Mouse (Mus musculus) kidney, embryonic 15.5 days (tissue): ENCODE results near the gene Qprt. TPM values are rescaled to one million over a fixed set of nuclear protein-coding genes. Genes with fewer than 3 reads are reported as not detected.

ENCODE experiments used
- ATAC-seq: fragments of 200-750 bp; cut with Nextera tagmentation; replicated peaks from 2 replicates; pipeline ENCODE4 v1.8.0; 2017; ENCODE audit warnings: moderate TSS enrichment; ENCODE audit not compliant: low FRiP score
- H3K27ac ChIP-seq: fragments of 300-500 bp; sonication (generic); 2 replicates; pipeline ENCODE4 v1.5.1; 2015; ENCODE audit warnings: mild to moderate bottlenecking, inconsistent platforms
- H3K27me3 ChIP-seq: fragments of 300-500 bp; sonication (generic); 2 replicates; pipeline ENCODE4 v1.6.1; 2015; ENCODE audit warnings: inconsistent platforms
- H3K36me3 ChIP-seq: fragments of 300-500 bp; sonication (generic); 2 replicates; pipeline ENCODE4 v1.6.1; 2015; ENCODE audit warnings: inconsistent platforms
- H3K4me1 ChIP-seq: fragments of 300-500 bp; sonication (generic); 2 replicates; pipeline ENCODE4 v1.6.1; 2015; ENCODE audit warnings: inconsistent platforms
- H3K4me2 ChIP-seq: fragments of 300-500 bp; sonication (generic); 2 replicates; pipeline ENCODE4 v1.6.1; 2015; ENCODE audit warnings: moderate library complexity, mild to moderate bottlenecking, inconsistent platforms
- H3K4me3 ChIP-seq: fragments of 300-500 bp; sonication (generic); replicated peaks from 2 replicates; pipeline ENCODE4 v1.5.1; 2015; ENCODE audit warnings: mild to moderate bottlenecking, inconsistent platforms
- H3K9ac ChIP-seq: fragments of 300-500 bp; sonication (generic); 2 replicates; pipeline ENCODE4 v1.6.1; 2015; ENCODE audit warnings: mild to moderate bottlenecking, inconsistent platforms
- H3K9me3 ChIP-seq: fragments of 300-500 bp; sonication (generic); replicated peaks from 2 replicates; pipeline ENCODE4 v1.6.1; 2016; ENCODE audit warnings: inconsistent platforms
- WGBS: fragments of 180-500 bp; shearing (Covaris S2); methylation state at CpG from one replicate; pipeline ENCODE4 v1.1.7; 2015; ENCODE audit warnings: mixed read lengths; 5-methylcytosine and 5-hydroxymethylcytosine counted together
- polyA plus RNA-seq: library from polyadenylated mRNA; unstranded; fragments of >200 nt; fragmentation: Nextera tagmentation; extraction: Ambion mirVana; gene quantifications from 2 replicates; pipeline ENCODE4 v1.2.1, GENCODE M21; 2015

Qprt gene
- polyA plus RNA-seq, 1 experiment from 2014 or later = 19.0 TPM

DNA sequence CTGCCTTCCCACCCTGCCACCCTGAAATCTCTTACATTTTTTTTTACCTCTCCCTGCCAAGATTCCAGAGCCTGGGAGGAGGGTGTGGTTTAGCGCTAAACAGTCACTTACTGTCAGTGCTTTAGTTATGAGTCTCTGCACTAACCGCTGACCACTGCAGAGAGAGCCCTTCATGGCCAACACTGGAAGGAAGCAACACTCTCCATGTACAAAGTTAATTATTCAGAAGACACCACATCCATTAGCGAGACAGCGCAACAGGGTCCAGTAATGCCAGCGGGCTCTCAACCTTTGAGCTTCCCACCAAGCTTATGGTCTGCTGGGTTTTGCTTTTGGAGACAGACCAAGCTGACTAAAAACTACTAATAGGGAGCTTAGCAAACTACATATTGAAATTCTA is 45.8 kb downstream of the Qprt start:
- H3K4me1 ChIP-seq = peaks cover 19% of the 10 kb centered on the region
- peak overlapping the region; percentile 45; the same call in 1 of the 2 replicates for H3K27ac ChIP-seq
- H3K9me3 ChIP-seq = no peaks in the 10 kb centered on the region
- H3K27me3 ChIP-seq = no peaks in the 10 kb centered on the region
- WGBS = 88% methylated on average over 5 of the region's 5 CpGs
- ATAC-seq = peak; percentile 58
- H3K4me3 ChIP-seq = no peak overlapping the region
- H3K9ac ChIP-seq = no peak overlapping the region
- H3K36me3 ChIP-seq = no peaks in the 10 kb centered on the region
- no peak overlapping the region for H3K4me2 ChIP-seq

DNA sequence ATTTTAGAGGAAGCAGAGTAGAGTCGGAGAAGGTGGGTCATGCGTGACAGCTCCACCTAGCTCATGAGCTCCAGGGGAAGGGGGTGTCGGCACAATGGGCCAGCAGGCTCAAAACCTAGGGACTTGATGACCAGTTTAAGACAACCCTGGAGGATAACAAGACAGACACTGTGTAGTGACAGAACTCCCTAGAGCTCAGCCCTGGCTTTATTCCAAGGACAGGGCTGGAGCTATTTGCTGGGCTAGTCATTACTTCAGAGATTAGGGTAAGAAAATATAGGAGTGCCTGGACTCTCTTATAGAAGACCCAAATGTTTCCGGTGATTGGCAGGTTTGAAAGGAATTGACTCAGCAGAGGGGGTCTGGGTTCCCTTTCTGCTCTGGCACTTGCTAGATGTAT is 48.8 kb downstream of the Qprt start:
- Histone ChIP-seq H3K9ac (no peak overlapping the region), H3K4me1 (peaks cover 13% of the 10 kb centered on the region), H3K36me3 (no peaks in the 10 kb centered on the region), H3K4me2 (no peak overlapping the region), H3K27ac (no peak overlapping the region), H3K27me3 (no peaks in the 10 kb centered on the region), H3K9me3 (no peaks in the 10 kb centered on the region), H3K4me3 (no peak overlapping the region)
- no peak for ATAC-seq
- WGBS = 69% methylated on average over 4 of the region's 4 CpGs

DNA sequence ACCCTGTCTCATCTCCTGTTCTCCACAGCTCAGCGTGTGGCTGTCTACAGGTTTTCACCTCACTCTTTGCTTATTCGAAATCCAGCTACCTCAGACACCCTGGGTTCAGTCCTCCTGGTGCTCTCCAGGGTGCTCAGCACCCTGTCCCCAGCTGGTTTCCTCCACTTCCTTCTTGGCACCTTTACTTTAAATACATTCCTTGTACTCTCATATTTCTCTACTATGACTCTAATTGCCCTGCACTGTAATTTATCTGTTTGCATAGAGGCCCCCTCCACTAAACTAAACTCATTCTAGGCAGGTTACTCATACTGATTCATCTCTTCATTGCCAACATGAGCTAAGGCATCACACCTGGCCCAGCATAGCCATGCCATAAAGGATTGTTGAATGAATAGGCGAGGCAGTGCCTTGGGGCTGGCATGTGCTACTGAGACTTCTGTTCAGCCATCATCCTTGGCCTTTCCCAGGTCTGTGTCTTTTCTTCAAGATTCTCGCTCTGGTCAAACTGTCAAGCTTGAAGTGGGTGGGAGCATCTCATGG is 51.1 kb downstream of the Qprt start:
- 83% methylated on average over 4 of the region's 4 CpGs for WGBS
- Histone ChIP-seq H3K27me3 (no peaks in the 10 kb centered on the region), H3K4me2 (no peak overlapping the region), H3K4me1 (peaks cover 13% of the 10 kb centered on the region), H3K9me3 (no peaks in the 10 kb centered on the region), H3K36me3 (no peaks in the 10 kb centered on the region), H3K9ac (no peak overlapping the region), H3K4me3 (no peak overlapping the region), H3K27ac (no peak overlapping the region)
- no peak for ATAC-seq

DNA sequence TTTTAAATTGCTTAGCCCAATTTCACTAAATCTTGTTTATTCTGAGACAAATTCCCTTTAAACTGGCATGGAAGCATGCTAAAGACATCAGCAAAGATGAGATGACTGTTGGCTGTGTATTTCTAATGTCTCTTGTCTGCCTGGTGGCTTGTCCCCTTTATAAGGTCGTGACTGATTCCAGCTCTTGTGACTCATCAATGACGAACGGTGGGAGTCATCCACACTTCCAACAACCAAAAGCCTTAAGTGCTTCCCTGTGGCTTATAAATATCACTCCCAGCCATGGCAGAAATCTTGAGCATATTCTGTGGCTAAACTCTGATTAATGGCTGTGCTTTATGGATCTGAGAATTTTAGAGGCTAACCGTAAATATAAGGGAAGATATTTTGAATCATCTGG is 55.7 kb downstream of the Qprt start:
- WGBS = 75% methylated on average over 4 of the region's 4 CpGs
- Histone ChIP-seq H3K4me2 (no peak overlapping the region), H3K4me3 (no peak overlapping the region), H3K9me3 (no peaks in the 10 kb centered on the region), H3K4me1 (peaks cover 5% of the 10 kb centered on the region; the same call in 1 of the 2 replicates), H3K27me3 (no peaks in the 10 kb centered on the region), H3K9ac (no peak overlapping the region), H3K27ac (no peak overlapping the region), H3K36me3 (no peaks in the 10 kb centered on the region)
- ATAC-seq = no peak

DNA sequence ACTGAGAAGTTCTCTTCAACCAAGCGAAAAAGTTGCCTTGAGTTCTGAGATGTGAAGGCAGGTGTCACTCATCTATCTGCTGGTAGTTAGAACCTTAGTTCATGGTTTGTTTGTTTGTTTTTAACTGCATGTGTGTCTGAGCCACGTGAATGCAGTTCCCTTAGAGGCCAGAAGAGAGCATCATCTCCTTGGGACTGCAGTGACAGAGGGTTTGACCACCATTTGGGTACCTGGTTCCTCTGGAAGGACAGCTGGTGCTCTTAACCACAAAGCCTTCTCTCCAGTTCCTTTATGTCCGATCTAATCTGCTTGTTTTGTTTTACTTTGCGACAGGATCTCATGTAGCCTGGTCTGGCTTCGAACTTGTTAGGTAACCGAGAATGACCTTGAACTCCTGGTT is 56.5 kb downstream of the Qprt start:
- Histone ChIP-seq H3K4me2 (no peak overlapping the region), H3K27ac (no peak overlapping the region), H3K27me3 (no peaks in the 10 kb centered on the region), H3K4me1 (peaks cover 5% of the 10 kb centered on the region; the same call in 1 of the 2 replicates), H3K36me3 (no peaks in the 10 kb centered on the region), H3K9me3 (no peaks in the 10 kb centered on the region), H3K9ac (no peak overlapping the region), H3K4me3 (no peak overlapping the region)
- no peak for ATAC-seq
- 89% methylated on average over 6 of the region's 6 CpGs for WGBS

Other genes with a start within 250 kb of the Qprt start
- gene Taok2, start 237.5 kb downstream of the Qprt start, polyA plus RNA-seq = 45.8 and 54.2 TPM in 2 replicates
- gene Tmem219, start 199.3 kb downstream of the Qprt start, polyA plus RNA-seq = 28.5 and 31.6 TPM in 2 replicates
- gene Kctd13, start 193.3 kb downstream of the Qprt start, polyA plus RNA-seq = 15.5 and 17.0 TPM in 2 replicates
- 0.21 TPM in 1 of 2 replicates, not detected in the other for gene Asphd1, start 172.6 kb downstream of the Qprt start, polyA plus RNA-seq
- 1.3 and 2.5 TPM in 2 replicates for gene Sez6l2, start 171.7 kb downstream of the Qprt start, polyA plus RNA-seq
- 106 and 115 TPM in 2 replicates for gene Cdipt, start 146.3 kb downstream of the Qprt start, polyA plus RNA-seq
- gene Cdiptos, start 146.1 kb downstream of the Qprt start, polyA plus RNA-seq = 1.4 and 1.5 TPM in 2 replicates
- 15.3 and 16.8 TPM in 2 replicates for gene Mvp, start 107.6 kb downstream of the Qprt start, polyA plus RNA-seq
- gene Pagr1b, start 105.7 kb downstream of the Qprt start, polyA plus RNA-seq = 0.45 TPM in 1 of 2 replicates, not detected in the other
- 44.8 and 59.5 TPM in 2 replicates for gene Pagr1a, start 104.9 kb downstream of the Qprt start, polyA plus RNA-seq
- gene Gm42742, start 101.1 kb downstream of the Qprt start, polyA plus RNA-seq = 52.6 and 61.2 TPM in 2 replicates
- 5.4 and 7.2 TPM in 2 replicates for gene Prrt2, start 101.0 kb downstream of the Qprt start, polyA plus RNA-seq
- 64.4 and 65.8 TPM in 2 replicates for gene Maz, start 95.2 kb downstream of the Qprt start, polyA plus RNA-seq
- 136 and 141 TPM in 2 replicates for gene Kif22, start 79.8 kb downstream of the Qprt start, polyA plus RNA-seq
- gene Zg16, start 34.9 kb downstream of the Qprt start, polyA plus RNA-seq = not detected in 2 replicates
- gene AI467606, start 30.9 kb downstream of the Qprt start, polyA plus RNA-seq = 3.3 and 3.8 TPM in 2 replicates
- 0.32 and 0.37 TPM in 2 replicates for gene Spn, start 15.6 kb upstream of the Qprt start, polyA plus RNA-seq
- 59.3 and 66.6 TPM in 2 replicates for gene Cd2bp2, start 73.8 kb upstream of the Qprt start, polyA plus RNA-seq
- gene Tbc1d10b, start 86.2 kb upstream of the Qprt start, polyA plus RNA-seq = 23.4 and 26.7 TPM in 2 replicates
- gene Mylpf, start 86.7 kb upstream of the Qprt start, polyA plus RNA-seq = 51.1 and 90.2 TPM in 2 replicates
- 41.7 and 46.1 TPM in 2 replicates for gene Zfp553, start 110.8 kb upstream of the Qprt start, polyA plus RNA-seq
- gene Sept1, start 110.9 kb upstream of the Qprt start, polyA plus RNA-seq = 21.3 and 21.7 TPM in 2 replicates
- gene Zfp771, start 122.0 kb upstream of the Qprt start, polyA plus RNA-seq = 59.3 and 62.3 TPM in 2 replicates
- 224 and 226 TPM in 2 replicates for gene Dctpp1, start 138.5 kb upstream of the Qprt start, polyA plus RNA-seq
- 112 and 113 TPM in 2 replicates for gene Sephs2, start 151.8 kb upstream of the Qprt start, polyA plus RNA-seq
- gene Itgal, start 174.0 kb upstream of the Qprt start, polyA plus RNA-seq = 0.82 and 1.2 TPM in 2 replicates
- gene Zfp768, start 223.4 kb upstream of the Qprt start, polyA plus RNA-seq = 21.5 and 25.1 TPM in 2 replicates